Mouse (Mus musculus) testis, adult 2 months (tissue): Measurements from ENCODE around the gene Msl2. TPM values are rescaled to one million over a fixed set of nuclear protein-coding genes. Genes with fewer than 3 reads are reported as not detected.

Experiments
- H3K27ac ChIP-seq: fragments of 200-500 bp; 2 replicates; pipeline ENCODE4 v1.5.1; 2012; ENCODE audit warnings: low read depth, low read length; ENCODE audit not compliant: control insufficient read depth, insufficient read depth
- H3K27me3 ChIP-seq: fragments of 200-500 bp; 2 replicates; pipeline ENCODE4 v1.6.1; 2012; ENCODE audit warnings: mild to moderate bottlenecking, low read length, moderate library complexity; ENCODE audit not compliant: control insufficient read depth, insufficient read depth
- H3K36me3 ChIP-seq: fragments of 200-500 bp; 2 replicates; pipeline ENCODE4 v1.6.1; 2012; ENCODE audit warnings: mild to moderate bottlenecking, low read length; ENCODE audit not compliant: control insufficient read depth, insufficient read depth
- H3K4me1 ChIP-seq: fragments of 200-500 bp; 2 replicates; pipeline ENCODE4 v1.6.1; 2012; ENCODE audit warnings: low read length; ENCODE audit not compliant: control insufficient read depth, insufficient read depth
- H3K4me3 ChIP-seq: fragments of 200-500 bp; 2 replicates; pipeline ENCODE4 v1.5.1; 2012; ENCODE audit warnings: low read depth, mild to moderate bottlenecking, low read length, moderate library complexity, mixed read lengths; ENCODE audit not compliant: control insufficient read depth
- CTCF ChIP-seq: fragments of 200-500 bp; IDR thresholded peaks from 2 replicates; pipeline ENCODE4 v1.5.1; 2012; ENCODE audit warnings: low read depth, mild to moderate bottlenecking, inconsistent platforms, low read length, moderate library complexity; ENCODE audit not compliant: control insufficient read depth, insufficient read depth, insufficient replicate concordance
- POLR2A ChIP-seq: fragments of 200-500 bp; IDR thresholded peaks from 2 replicates; pipeline ENCODE4 v1.6.1; 2012; ENCODE audit warnings: low read depth, mild to moderate bottlenecking, inconsistent platforms, low read length, moderate library complexity; ENCODE audit not compliant: control insufficient read depth
- polyA plus RNA-seq: library from polyadenylated mRNA; depleted of rRNA; stranded (reverse); fragments of >200 nt; gene quantifications from 2 replicates; pipeline ENCODE4 v1.2.3, GENCODE M21; 2012; rRNA removed

Msl2 gene
- polyA plus RNA-seq, 1 experiment, result 11.3 TPM

- TF ChIP-seq CTCF, result no peak
- TF ChIP-seq POLR2A, result no peak
- Histone ChIP-seq H3K27me3 (no peaks in the 10 kb centered on the region), H3K4me3 (no peak overlapping the region), H3K27ac (no peak overlapping the region), H3K36me3 (no peaks in the 10 kb centered on the region), H3K4me1 (no peaks in the 10 kb centered on the region; the same call in 1 of the 2 replicates)
Measured at GRCm38 (mm10) chr9:101105735-101106134, 31.8 kb downstream of the Msl2 start.

DNA sequence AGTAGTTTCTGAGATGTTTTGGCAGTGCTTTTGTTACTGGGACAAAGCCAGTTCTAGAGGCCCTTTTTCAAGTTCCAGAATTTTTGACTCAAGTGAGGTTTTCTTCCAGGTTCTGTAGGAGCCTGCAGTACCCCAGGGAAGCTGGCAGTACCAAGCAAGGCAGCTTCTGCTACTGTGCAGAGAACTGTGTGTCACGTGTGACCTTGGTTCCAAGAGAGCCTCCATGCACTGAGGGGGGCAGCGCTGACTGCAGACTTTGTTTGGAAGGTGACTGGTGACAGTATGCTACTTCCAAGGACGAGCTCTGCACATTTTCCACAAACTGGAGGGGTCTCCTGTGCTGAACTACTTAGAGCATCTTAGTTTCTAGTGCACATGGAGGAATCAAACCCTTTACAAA is 33.5 kb downstream of the Msl2 start:
- Histone ChIP-seq H3K36me3 (no peaks in the 10 kb centered on the region), H3K4me1 (no peaks in the 10 kb centered on the region; the same call in 1 of the 2 replicates), H3K27ac (no peak overlapping the region), H3K27me3 (no peaks in the 10 kb centered on the region), H3K4me3 (no peak overlapping the region)
- TF ChIP-seq CTCF (no peak), POLR2A (no peak)

- H3K27ac ChIP-seq, result no peak overlapping the region
- H3K4me1 ChIP-seq, result no peaks in the 10 kb centered on the region; the same call in 1 of the 2 replicates
- TF ChIP-seq CTCF (no peak), POLR2A (no peak)
- H3K27me3 ChIP-seq, result no peaks in the 10 kb centered on the region
- no peaks in the 10 kb centered on the region for H3K36me3 ChIP-seq
- H3K4me3 ChIP-seq, result no peak overlapping the region
Measured at GRCm38 (mm10) chr9:101110013-101110412, 36.1 kb downstream of the Msl2 start.

DNA sequence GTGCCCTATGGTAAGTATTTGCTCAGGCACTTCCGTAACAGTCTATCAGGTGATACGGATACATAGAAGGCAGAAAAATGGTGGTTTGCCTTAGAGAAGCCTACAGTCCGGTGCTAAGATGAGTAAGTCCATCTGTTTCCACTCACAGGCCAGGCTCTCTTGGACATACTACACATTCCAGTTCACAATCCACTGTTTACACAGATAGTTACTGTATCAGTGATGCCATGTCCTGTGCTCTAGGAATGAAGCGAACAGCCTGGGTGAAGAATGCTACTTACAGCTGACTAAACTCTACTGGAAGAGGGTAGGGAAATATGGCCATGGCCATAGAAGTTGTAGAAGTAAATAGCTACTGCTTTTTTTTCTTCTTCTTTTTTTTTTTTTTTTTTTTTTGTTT is 39.4 kb downstream of the Msl2 start:
- no peak overlapping the region for H3K27ac ChIP-seq
- no peak overlapping the region for H3K4me3 ChIP-seq
- no peaks in the 10 kb centered on the region for H3K36me3 ChIP-seq
- no peaks in the 10 kb centered on the region for H3K4me1 ChIP-seq
- TF ChIP-seq POLR2A (no peak), CTCF (no peak)
- H3K27me3 ChIP-seq, result no peaks in the 10 kb centered on the region

DNA sequence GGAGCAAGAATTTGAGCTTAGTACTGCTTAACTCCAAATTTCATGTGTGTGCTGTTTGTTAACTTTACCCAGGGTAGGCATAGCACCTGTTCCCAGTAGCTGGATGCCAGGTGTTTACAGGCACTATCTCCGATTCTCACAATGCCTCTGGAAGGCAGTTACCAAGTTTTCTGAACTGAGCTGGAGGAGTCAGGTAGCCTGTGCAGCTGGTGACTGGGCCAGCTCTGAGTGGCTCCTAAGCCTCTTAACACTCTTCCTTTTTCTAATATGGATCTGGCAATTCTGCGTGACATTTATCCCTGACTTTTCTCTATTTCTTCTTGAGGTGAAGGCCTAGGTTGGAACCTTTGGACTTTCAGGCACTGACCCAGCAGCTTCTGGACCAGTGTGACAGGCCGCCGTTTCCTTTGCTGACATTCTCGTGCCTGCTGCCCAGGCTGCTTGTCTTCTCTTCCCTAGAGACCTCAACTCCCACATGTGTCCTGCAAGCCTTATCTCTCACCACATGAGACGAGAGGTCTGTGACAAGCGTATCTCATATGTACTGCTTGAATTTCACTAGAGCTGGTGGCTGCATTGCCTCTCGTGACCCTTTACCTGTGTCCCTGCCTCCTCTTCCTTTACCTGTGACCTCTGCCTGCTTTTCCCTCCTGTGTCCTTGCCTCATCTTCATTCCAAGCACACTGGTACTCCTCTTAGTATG is 40.4 kb downstream of the Msl2 start:
- Histone ChIP-seq H3K36me3 (no peaks in the 10 kb centered on the region), H3K27ac (no peak overlapping the region)
- no peak for TF ChIP-seq POLR2A
- TF ChIP-seq CTCF, result no peak

DNA sequence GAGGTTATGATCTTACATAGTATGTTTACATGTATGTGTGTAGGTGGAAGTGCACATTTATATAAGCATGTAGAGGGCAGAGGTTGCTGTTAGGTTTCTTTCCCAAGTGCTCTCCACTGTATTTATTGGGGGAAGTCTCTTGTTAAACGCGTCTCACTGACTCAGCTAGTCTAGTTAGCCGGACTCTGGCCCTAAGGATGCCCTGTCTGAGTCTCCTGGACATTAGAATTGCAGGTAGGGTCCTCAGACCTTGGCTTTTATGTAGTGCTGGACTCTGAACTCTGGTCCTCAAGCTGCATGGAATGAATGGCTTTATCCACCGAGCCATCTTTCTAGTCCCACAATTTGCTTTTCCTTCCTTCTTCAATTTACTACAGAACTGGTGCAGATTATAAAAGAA is 69.7 kb downstream of the Msl2 start:
- no peaks in the 10 kb centered on the region for H3K36me3 ChIP-seq
- H3K4me3 ChIP-seq, result no peak overlapping the region
- TF ChIP-seq POLR2A, result no peak
- no peak for TF ChIP-seq CTCF
- H3K27ac ChIP-seq, result no peak overlapping the region
- no peaks in the 10 kb centered on the region for H3K4me1 ChIP-seq
- H3K27me3 ChIP-seq, result no peaks in the 10 kb centered on the region

More for the DNA sequence above, 40.4 kb downstream of the Msl2 start:
- Histone ChIP-seq H3K4me1 (no peaks in the 10 kb centered on the region), H3K27me3 (no peaks in the 10 kb centered on the region), H3K4me3 (no peak overlapping the region)

DNA sequence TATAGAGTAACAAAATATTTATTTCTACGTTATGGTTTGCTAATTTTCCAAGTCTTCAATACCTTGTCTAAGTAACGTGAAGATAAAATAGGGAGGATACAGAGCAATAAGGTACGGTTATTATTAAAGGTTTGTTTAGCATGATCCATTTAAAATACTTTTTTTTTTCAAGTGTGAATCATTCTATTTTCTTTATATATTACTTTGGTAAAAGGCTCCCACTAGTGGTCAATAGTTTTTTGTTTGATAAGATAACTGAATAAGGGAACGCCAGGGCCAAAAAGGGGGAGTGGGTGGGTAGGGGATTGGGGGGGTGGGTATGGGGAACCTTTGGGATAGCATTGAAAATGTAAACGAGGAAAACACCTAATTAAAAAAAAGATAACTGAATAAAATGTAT is 79.0 kb downstream of the Msl2 start:
- H3K36me3 ChIP-seq, result no peaks in the 10 kb centered on the region
- no peaks in the 10 kb centered on the region for H3K4me1 ChIP-seq
- no peak for TF ChIP-seq CTCF
- TF ChIP-seq POLR2A, result no peak
- H3K27ac ChIP-seq, result no peak overlapping the region
- no peaks in the 10 kb centered on the region for H3K27me3 ChIP-seq
- no peak overlapping the region for H3K4me3 ChIP-seq

Other genes with a start within 250 kb of the Msl2 start
- gene Pccb, start 39.2 kb upstream of the Msl2 start, polyA plus RNA-seq, result 13.9 and 14.1 TPM in 2 replicates
- 3.0 and 3.5 TPM in 2 replicates for gene Ppp2r3a, start 177.7 kb downstream of the Msl2 start, polyA plus RNA-seq